Mouse (Mus musculus): Measurements from ENCODE around the gene Capn1.

GRCm38 (mm10) chr19:5990033-5990432, 25.7 kb downstream of the Capn1 start:
- no peak for TF ChIP-seq SIN3A (IDR thresholded peaks at IDR 0.05; ENCODE audit: low read length)
- TF ChIP-seq ZKSCAN1 (IDR thresholded peaks at IDR 0.05; ENCODE audit: low read depth, low read length) = no peak

Data from MEL (cell line).